Mouse (Mus musculus) urinary bladder, postnatal 4 days (tissue): ENCODE data around the gene Gm21680.
A peak's percentile ranks its signal among the peaks of the same experiment; 100 is the strongest.
"Not testable (repeated sequence)": the region's sequence is repeated elsewhere in the genome, so short reads cannot be mapped to it uniquely, and the experiment has no call there.

ENCODE experiments used
- DNase-seq, 2 experiments: peaks; one replicate each; pipeline ENCODE4 v3.0.0; 2021 to 2022; ENCODE audit warnings: low spot score in 2 of 2

Gm21680 gene

DNA sequence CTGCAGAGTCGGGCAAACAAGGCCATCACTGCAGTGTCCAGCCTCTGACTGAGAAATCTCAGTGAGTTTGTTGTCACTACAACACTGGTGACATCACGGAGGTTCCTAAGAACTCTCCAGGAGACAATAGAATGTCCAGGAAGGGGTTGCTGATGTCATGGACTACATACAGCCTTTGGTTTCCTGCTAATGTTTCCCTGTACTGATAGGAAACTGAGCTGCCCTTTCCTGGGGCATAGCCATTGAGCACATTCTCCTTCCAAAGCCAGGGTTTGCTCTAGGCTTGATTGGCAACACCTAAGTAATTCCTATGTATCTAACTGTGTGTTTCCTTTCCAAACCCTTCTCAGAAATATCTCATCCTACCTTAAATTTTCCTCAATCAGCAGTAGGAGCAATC, at the start of gene Gm21680:
Gene Gm21680, minus strand, starts transcription at position 101 of the 400 bp plus-strand sequence.
- not testable (repeated sequence) for DNase-seq

DNA sequence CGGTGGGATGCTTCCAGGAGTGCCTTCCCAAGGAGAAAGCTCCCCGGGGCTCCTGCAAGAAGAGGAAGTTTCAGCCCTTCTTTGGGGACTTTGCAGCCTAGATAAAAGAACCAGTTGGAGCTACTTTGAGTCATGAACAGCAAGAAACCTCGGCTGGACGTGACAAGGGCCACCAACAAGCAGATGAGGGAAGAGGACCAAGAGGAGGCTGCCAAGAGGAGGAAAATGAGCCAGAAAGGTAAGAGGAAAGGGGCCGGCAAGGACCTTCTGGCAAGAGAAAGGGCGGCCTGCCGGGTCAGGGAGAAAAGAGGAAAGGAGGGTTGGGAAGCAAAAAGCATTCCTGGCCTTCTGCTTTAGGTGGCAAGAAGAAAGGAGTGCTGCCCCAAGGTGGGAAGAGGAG, 35.2 kb upstream of the Gm21680 start:
- DNase-seq = not testable (repeated sequence)

DNA sequence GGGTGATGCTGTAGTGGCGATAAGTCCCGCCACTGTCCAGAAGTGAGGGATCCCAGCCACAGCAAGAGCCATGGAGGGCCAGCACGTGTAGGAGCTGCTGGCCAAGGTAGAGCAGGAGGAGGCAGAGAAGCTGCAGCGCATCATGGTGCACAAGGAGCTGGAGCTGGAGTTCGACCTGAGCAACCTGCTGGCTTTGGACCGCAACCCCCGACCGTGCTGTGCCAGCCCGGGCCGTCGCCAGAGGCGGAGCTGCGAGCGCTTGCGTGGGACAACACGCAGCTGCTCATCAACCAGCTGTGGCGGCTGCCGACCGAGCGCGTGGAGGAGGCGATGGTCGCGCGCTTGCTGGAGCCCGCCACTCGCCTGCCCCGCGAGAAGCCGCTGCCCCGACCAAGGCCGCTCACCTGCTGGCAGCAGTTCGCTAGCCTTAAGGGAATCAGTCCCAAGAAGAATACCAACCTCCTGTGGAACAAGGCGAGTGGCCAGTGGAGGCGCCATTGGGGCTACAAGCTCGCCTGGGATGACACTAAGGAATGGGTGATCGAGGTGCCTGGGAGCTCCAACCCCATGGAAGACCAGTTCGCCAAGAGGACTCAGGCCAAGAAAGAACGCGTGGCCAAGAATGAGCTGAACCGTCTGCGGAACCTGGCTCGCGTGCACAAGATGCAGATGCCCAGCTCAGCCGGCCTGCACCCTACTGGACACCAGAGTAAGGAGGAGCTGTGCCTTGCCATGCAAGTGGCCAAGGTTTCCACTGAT, 34.7 kb upstream of the Gm21680 start:
- peak; percentile 26 to 58 for DNase-seq

DNA sequence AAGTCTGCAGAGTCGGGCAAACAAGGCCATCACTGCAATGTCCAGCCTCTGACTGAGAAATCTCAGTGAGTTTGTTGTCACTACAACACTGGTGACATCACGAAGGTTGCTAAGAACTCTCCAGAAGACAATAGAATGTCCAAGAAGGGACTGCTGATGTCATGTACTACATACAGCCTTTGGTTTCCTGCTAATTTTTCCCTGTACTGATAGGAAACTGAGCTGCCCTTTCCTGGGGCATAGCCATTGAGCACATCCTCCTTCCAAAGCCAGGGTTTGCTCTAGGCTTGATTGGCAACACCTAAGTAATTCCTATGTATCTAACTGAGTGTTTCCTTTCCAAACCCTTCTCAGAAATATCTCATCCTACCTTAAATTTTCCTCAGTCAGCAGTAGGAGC, 32.2 kb upstream of the Gm21680 start, which contains the start of gene Gm1979:
Gene Gm1979, minus strand, starts transcription at position 101 of the 400 bp plus-strand sequence.
- DNase-seq = not testable (repeated sequence)

DNA sequence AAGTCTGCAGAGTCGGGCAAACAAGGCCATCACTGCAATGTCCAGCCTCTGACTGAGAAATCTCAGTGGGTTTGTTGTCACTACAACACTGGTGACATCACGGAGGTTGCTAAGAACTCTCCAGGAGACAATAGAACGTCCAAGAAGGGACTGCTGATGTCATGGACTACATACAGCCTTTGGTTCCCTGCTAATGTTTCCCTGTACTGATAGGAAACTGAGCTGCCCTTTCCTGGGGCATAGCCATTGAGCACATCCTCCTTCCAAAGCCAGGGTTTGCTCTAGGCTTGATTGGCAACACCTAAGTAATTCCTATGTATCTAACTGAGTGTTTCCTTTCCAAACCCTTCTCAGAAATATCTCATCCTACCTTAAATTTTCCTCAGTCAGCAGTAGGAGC, 16.1 kb upstream of the Gm21680 start, which contains the start of gene Gm21698:
Gene Gm21698, minus strand, starts transcription at position 101 of the 400 bp plus-strand sequence.
- not testable (repeated sequence) for DNase-seq

DNA sequence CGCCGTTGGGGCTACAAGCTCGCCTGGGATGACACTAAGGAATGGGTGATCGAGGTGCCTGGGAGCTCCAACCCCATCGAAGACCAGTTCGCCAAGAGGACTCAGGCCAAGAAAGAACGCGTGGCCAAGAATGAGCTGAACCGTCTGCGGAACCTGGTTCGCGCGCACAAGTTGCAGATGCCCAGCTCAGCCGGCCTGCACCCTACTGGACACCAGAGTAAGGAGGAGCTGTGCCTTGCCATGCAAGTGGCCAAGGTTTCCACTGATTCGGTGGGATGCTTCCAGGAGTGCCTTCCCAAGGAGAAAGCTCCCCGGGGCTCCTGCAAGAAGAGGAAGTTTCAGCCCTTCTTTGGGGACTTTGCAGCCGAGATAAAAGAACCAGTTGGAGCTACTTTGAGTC, 15.4 kb downstream of the Gm21680 start:
- not testable (repeated sequence) for DNase-seq

DNA sequence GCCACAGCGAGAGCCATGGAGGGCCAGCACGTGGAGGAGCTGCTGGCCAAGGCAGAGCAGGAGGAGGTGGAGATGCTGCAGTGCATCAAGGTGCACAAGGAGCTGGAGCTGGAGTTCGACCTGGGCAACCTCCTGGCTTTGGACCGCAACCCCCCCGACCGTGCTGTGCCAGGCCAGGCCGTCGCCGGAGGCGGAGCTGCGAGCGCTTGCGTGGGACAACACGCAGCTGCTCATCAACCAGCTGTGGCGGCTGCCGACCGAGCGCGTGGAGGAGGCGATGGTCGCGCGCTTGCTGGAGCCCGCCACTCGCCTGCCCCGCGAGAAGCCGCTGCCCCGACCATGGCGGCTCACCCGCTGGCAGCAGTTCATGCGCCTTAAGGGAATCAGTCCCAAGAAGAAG, 15.9 kb downstream of the Gm21680 start:
- peak in 1 of 2 experiments; percentile 56 for DNase-seq

DNA sequence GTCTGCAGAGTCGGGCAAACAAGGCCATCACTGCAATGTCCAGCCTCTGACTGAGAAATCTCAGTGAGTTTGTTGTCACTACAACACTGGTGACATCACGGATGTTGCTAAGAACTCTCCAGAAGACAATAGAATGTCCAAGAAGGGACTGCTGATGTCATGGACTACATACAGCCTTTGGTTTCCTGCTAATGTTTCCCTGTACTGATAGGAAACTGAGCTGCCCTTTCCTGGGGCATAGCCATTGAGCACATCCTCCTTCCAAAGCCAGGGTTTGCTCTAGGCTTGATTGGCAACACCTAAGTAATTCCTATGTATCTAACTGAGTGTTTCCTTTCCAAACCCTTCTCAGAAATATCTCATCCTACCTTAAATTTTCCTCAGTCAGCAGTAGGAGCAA, 18.1 kb downstream of the Gm21680 start, which contains the start of gene Gm21671:
Gene Gm21671, minus strand, starts transcription at position 101 of the 400 bp plus-strand sequence.
- not testable (repeated sequence) for DNase-seq

DNA sequence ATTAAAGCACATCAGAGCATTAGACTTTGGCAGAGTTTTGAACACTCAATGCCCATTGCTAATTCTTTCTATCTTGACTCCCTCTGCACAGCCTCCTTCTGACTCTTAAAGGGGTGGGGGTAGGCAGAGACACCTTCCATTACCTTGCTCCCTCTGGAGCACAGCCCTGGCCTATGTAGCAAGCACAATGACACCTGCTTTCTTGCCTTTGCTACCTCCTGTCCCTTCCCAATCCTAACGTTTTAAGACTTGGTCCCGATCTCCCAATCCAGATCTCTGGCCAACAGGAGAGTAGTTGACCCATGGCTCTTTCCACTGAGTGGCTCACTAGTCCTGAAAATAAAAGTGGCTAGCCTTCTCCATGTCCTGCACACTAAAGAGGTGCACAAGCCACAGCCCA, 27.1 kb downstream of the Gm21680 start:
- not testable (repeated sequence) for DNase-seq

DNA sequence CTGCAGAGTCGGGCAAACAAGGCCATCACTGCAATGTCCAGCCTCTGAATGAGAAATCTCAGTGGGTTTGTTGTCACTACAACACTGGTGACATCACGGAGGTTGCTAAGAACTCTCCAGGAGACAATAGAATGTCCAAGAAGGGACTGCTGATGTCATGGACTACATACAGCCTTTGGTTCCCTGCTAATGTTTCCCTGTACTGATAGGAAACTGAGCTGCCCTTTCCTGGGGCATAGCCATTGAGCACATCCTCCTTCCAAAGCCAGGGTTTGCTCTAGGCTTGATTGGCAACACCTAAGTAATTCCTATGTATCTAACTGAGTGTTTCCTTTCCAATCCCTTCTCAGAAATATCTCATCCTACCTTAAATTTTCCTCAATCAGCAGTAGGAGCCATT, 30.2 kb downstream of the Gm21680 start, which contains the start of gene Gm21663:
Gene Gm21663, minus strand, starts transcription at position 101 of the 400 bp plus-strand sequence.
- DNase-seq = not testable (repeated sequence)
